Mouse (Mus musculus) ES-CJ7 (cell line): ENCODE measurements around the gene Sez6.

Experiments used
- DNase-seq: peaks from one replicate; pipeline ENCODE4 v3.0.0; 2011; ENCODE audit warnings: low read depth, low spot score

Gene Sez6

GRCm38 (mm10) chr11:77930751-77931540 is at the start of gene Sez6:
Gene Sez6 (plus strand): TSS chr11:77930800.
- peak; percentile 72 for DNase-seq

DNA sequence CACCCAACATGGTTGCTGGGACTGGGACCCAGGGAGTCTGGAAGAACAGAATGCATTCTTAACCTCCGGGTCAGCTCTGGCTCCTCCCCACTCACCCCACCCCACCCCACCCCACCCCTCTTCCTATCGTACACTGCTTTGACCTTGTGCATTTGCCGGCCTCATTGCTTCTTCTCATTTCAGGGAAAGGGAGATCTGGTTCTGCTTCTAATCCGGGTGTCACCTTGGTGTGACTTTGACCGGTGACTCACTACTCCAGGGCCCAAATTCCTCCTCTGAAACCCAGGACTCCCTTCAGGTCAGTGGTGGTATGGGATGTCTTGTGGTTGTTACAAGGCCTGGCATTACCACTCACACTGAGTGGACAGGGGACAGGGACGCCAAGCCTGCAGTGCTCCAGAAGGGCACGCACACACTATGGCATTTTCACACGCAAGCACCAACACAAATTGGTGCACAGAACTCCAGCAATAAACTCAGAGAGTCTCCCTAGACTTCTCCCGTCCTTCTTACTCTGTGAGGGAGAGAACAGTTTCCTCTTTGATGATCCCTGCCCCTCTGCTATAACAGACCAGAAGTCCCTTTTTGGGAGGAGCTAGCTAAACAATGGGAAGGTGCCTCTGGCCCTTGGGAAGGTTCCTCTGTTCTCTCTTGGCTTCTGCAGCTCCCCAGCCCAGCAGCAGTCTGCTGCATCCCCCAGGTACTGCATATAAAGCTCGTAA is 45.9 kb upstream of the Sez6 start:
- peak; percentile 93 for DNase-seq

GRCm38 (mm10) chr11:77885246-77885575 is 45.4 kb upstream of the Sez6 start:
- no peak for DNase-seq

DNA sequence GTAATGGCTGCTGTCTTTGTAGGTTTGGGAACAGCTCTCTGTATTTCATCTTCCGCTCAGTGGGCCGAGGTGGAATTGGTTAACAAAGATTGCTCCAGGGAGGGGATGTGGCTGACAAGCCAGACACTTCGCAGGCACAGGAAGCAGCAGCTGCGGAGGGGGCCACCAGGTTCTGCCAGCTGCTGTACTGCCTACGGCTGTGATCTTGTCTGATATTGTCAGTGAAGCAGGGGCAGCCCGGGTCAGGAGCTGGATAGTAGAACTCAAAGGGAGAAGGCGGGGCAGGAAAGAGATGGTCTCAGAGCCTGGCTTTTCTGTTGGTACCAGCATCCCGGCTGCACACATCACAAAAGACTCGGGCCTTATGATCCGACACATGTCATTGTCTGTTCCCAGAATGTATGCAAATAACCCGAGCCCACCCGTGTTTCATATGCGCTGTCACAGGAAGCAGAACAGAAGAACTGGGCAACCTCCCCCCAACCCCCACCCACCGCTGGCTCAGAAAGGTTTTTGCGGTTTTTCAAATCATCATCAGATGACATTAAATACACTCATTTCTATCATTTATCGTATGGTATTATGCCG is 43.1 kb upstream of the Sez6 start:
- DNase-seq = peak; percentile 42

GRCm38 (mm10) chr11:77888846-77889245 is 41.8 kb upstream of the Sez6 start:
- no peak for DNase-seq

GRCm38 (mm10) chr11:77889484-77889883 is 41.1 kb upstream of the Sez6 start:
- no peak for DNase-seq

DNA sequence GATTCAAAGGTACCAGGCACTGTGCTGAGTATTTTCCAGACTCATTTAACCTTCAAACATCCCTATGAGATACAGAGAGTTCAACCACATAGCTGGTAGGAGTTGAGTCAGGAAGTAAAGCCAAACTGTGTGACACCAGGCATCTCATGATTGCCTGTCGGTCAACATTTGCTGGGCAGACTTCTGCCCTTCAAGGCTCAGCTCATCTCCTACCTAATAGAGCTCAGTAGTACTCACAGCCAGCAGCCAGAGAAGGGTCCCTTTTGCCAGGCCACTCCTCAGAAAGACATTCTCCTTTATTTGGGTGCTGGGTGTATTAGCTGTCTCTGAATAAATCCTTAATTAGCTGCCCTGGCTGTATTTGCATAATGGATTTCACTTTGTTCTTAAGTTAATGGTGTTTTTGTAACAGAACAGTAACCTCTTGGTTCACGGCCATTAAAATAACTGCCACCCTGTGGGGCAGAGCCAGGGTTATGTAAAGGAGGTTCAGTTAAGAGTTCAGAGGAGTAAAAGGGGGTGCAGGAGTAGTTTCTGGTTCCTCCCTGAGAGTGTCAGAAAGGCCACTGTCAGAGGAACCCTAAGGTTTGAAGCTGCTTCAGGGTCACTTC is 39.8 kb upstream of the Sez6 start:
- peak; percentile 53 for DNase-seq

DNA sequence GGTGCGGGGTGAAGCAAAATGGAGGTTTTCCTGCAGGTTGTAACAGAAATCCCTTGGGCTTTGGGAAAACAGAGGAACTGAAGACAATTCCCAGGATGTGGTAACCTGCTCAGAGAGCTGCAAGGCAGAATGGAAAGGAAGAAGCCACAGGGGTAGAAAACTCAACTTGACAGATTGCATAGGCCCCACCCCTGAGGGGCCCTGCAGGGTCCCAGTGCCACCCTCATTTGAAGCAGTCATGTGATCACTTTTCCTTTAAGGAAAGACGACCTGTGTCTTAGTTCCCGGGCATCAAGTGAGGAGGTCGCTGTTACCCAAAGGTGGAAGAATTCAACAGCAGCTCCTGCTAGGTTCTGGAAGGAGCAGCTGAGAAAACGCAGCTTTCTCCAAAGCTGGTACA is 37.7 kb upstream of the Sez6 start:
- peak; percentile 85 for DNase-seq

GRCm38 (mm10) chr11:77893283-77893682 is 37.3 kb upstream of the Sez6 start:
- DNase-seq = no peak

- peak; percentile 100 for DNase-seq
Measured at GRCm38 (mm10) chr11:77893787-77894718, 36.5 kb upstream of the Sez6 start, which contains the start of gene Pipox. Gene Pipox (minus strand): TSS chr11:77894096.

DNA sequence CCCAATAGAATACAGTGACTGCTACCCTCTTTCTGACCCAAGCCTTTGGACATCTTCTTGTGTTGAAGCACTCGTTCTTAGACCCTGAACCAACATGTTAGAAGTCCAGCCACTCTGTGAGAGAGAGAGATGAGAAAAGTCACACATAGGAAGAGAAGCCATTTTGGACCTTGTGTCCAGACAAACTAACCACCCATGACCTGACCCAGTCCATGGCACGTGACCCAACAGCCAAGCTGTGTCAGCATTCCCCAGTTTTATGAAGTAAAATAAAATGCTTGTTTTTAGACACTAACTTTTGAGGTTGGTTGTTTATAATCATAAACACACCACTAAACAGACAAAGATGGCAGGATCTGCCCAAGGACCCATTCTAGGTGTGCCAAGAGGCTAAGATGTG is 35.6 kb upstream of the Sez6 start:
- no peak for DNase-seq

DNA sequence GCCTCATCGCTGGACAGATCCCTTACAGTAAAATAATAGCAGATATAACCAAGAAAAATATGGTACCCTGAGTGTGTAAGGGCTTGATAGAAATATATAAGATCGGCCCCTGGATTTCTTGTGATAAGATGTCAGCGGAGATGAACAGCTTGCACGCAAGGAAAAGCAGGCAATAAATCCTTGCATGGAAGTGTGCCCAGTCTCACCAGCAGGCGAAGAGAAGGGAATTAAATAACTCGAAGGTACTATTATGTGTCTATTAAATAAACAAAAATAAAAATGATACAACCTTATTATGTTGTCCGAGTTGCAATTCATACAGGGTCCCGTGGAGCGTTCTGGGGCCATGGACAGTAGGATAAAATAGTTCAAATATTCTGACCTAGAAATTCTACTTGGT is 34.6 kb upstream of the Sez6 start:
- no peak for DNase-seq

DNA sequence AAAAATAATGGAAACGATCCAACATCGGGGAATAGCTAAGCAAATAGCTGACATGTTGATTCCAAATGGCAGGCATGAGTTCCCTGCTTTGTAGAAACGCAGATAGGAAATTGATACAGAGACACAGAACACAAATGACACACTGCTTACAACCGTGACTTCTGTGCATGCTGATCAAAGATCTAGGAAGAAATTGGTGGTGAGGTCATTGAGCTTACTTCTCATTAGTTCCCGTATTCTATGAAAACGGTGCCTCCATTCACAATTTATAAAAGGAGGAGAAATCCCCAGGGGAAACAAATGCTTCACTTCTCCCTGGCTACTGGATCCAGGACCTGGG is 34.1 kb upstream of the Sez6 start:
- no peak for DNase-seq

DNA sequence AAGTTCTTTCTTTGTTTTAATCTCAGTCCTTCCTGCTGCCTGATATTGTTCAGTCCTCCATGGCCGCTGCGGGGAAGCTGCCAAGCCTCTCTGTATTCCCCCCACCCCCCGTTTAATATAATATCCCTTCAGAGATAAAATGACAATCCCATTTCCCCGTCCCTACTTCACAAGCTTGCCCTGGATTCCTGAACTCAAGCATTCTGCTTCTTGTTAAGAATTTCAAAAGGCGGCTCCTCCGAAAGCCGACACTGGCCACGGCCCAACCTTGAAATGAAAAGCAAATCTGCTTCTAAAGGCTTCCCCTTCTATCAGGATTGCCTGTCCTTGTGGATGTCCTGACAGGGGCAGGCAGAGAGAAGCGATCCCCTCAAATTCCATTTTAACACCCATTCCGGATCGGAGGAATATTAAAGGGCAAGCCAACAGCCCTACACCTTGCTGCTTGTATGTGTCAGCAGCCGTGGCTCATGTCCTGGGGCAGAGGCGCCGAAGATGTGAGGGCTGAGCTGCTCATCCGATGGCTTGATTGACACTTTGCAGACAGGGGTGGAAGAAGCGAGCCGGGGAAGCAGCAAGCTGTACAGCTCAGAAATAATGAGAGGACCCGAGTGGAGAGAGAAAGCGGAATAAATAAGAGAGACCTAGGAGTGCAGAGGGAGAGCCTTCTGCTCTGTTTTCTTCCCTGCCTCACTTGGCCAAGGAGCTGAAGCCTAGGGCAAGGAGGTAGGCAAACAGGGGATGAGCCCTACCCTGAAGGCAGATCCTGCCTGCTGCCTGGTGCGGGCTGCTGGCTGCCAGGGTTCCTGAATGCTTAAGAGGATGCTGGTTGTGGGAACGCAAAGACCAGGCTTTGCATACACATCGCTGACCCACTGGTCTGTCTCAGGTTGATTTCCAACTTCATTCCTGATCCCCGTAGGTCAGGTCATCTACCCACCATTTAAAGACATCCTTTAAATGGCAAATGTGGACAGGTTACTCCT is 33.5 kb upstream of the Sez6 start:
- DNase-seq = no peak

DNA sequence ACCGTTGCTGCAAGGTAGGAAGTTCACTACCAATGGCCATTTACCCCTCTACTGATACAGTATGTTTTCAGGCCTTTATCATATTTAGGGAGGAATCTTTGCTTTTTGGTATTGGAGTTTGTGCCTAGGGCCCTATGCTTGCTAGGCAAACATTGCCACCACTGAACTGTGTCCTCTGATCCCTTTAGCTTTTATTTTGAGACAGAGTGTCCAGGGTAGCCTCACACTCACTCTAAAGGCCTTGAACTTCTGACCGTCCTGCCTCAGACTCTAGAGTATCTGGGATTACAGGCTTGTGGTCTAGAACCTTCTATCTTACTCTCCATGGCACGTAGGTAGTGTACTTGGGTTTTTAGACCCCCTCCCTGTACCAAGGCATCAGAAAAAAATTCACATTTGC is 30.4 kb upstream of the Sez6 start:
- DNase-seq = no peak

DNA sequence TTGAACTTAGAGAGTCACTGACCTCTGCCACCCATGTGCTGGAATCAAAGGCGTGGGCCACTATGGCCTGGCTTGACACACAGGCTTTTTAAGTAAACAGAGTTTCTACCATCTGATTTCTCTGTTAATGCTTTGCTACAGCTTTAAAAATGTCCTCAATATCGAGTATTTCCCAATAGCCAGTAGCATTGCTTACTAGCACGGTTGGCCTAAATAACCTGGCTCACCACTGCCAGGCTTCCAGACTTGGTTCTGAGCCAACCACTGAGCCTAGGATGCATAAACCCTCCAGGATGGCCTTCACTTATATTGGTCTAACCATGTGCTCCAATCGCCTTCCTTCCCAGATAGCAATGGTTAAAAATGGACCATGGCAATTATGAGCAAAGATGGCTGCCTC is 29.9 kb upstream of the Sez6 start:
- DNase-seq = no peak

- no peak for DNase-seq
Measured at GRCm38 (mm10) chr11:77901366-77901765, 29.2 kb upstream of the Sez6 start.

DNA sequence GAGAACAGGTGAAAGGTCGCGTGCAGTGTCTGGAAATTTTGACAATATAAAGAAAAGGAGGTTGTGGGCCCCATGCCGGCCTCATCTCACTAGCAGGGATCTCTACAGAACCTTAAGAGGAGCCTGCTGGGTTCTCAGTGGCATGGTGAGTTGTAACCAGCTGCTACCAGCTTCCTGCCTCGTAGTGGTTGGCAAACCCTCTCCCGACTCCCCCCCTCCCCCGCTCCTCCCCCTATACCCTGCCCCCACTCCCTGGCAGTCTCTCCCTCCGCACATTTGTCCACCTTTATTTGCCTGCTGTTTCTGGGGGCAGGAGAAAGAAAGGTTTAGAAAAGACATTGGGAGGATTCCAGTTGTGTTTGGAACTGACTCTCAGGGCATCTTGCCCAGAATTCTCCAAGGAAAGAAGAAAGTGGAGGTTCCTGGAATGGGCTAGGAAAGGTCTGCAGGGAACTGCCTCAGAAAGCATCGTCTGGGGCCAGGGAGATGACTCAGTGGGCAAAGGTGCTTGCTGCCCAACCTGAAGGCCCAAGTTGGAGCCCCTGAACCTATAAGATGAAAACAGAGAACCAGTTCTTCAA is 28.7 kb upstream of the Sez6 start:
- no peak for DNase-seq

GRCm38 (mm10) chr11:77903761-77904160 is 26.8 kb upstream of the Sez6 start:
- peak; percentile 77 for DNase-seq

DNA sequence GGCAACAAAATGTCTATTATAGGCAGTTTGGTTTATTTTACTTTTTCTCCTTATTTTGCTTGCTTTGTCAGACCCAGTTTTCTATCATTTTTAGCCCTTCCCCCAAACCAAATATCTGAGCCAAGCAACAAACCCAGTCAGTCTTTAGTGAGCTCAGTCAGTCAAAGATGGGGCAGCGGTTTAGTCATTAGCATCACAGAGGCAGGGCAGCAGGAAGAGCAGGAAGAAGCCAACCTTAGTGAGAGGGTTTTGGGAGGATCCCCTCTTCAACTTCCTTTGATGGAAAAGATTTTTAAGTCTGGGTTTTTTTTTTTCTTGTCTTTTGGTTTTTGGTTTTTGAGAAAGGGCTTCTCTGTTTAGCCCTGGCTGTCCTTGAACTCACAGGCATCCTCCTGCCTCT is 25.9 kb upstream of the Sez6 start:
- peak; percentile 93 for DNase-seq
